27 mouse cellular contexts compared by ENCODE assay signal in genomic region chr1:92292681-92293380, GRCm38 (mm10).
A peak's percentile ranks its signal among the peaks of the same experiment; 100 is the strongest.
DNase-seq lines count a peak whose midpoint lies in the region; ATAC-seq and TF ChIP-seq lines count a peak whose summit lies in the region.
"Had no signal": no experiment of that assay in that cellular context is flagged by ENCODE, and none has a peak within 500 bp of the region (broad histone marks: within the 10 kb centered on the region; RNA-seq: fewer than 3 reads in every experiment).

No protein-coding gene starts in this region.

- no peak for TF ChIP-seq POLR2A in brain, embryonic 14.5 days (IDR thresholded peaks at IDR 0.05; ENCODE audit: borderline replicate concordance, extremely low read depth, insufficient read depth, insufficient read length, poor library complexity, severe bottlenecking)

- no peaks in the 10 kb centered on the region for H3K27me3 ChIP-seq in hindbrain, embryonic 11.5 days (ENCODE audit: control insufficient read depth, insufficient read depth, low read length)
- H3K27me3 ChIP-seq in hindbrain, embryonic 13.5 days, result no peaks in the 10 kb centered on the region
- H3K27me3 ChIP-seq in midbrain, embryonic 11.5 days (ENCODE audit: control insufficient read depth, insufficient read depth, low read length), result no peaks in the 10 kb centered on the region
- no peaks in the 10 kb centered on the region for H3K27me3 ChIP-seq in midbrain, embryonic 10.5 days (ENCODE audit: low read depth, poor library complexity, severe bottlenecking)
- H3K27me3 ChIP-seq: embryonic facial prominence, embryonic 13.5 days; embryonic facial prominence, embryonic 15.5 days; forebrain, embryonic 12.5 days; Patski had no signal

- no peak overlapping the region for H3K4me3 ChIP-seq in hindbrain, embryonic 11.5 days (ENCODE audit: low read depth, low read length)
- H3K4me3 ChIP-seq in hindbrain, embryonic 13.5 days, result no peak overlapping the region
- no peak overlapping the region for H3K4me3 ChIP-seq in midbrain, embryonic 11.5 days (ENCODE audit: low read depth, low read length)
- H3K4me3 ChIP-seq in midbrain, embryonic 10.5 days, result no peak overlapping the region
- H3K4me3 ChIP-seq: embryonic facial prominence, embryonic 13.5 days; embryonic facial prominence, embryonic 15.5 days; erythroblast, embryonic 14.5 days; forebrain, embryonic 10.5 days; forebrain, embryonic 12.5 days had no signal

- no peaks in the 10 kb centered on the region for H3K4me1 ChIP-seq in hindbrain, embryonic 11.5 days (replicated peaks; ENCODE audit: control insufficient read depth, insufficient read depth, low read length)
- H3K4me1 ChIP-seq in hindbrain, embryonic 13.5 days (replicated peaks), result 0 out of 2 replicates have a peak, but pooled peaks cover 3% of the 10 kb centered on the region
- H3K4me1 ChIP-seq in midbrain, embryonic 11.5 days (ENCODE audit: control insufficient read depth, insufficient read depth, low read length), result no peaks in the 10 kb centered on the region
- 0 out of 2 replicates have a peak, but pooled peaks cover 4% of the 10 kb centered on the region for H3K4me1 ChIP-seq in midbrain, embryonic 10.5 days
- H3K4me1 ChIP-seq: embryonic facial prominence, embryonic 13.5 days; embryonic facial prominence, embryonic 15.5 days; forebrain, embryonic 12.5 days had no signal

- peak; percentile 5 for DNase-seq in hindbrain, embryonic 11.5 days (ENCODE audit: low spot score)
- DNase-seq in midbrain, embryonic 11.5 days (ENCODE audit: low spot score, missing footprints), result peak; percentile 26
- DNase-seq in midbrain, embryonic 10.5 days (ENCODE audit: low spot score), result no peak
- peak; percentile 7 for DNase-seq in brain, embryonic 14.5 days (ENCODE audit: low read depth)
- peak; percentile 21 for DNase-seq in retina, postnatal 1 day
- no peak for DNase-seq in gastrocnemius, adult 18-20 months (ENCODE audit: low spot score)
- DNase-seq in layer of hippocampus, postnatal 10 days (ENCODE audit: low spot score in 2 of 2), result no peak
- DNase-seq: adrenal gland, adult 8-10 months; adrenal gland, postnatal 14 days; adrenal gland, postnatal 36 days; cerebellum, adult 11 months; cerebellum, adult 18-20 months; cerebellum, adult 8-10 months; cerebellum, adult 9-11 months; cerebellum, postnatal 14 days; cerebellum, postnatal 36 days; embryo, embryonic 11 days had no signal

- H3K9ac ChIP-seq in hindbrain, embryonic 11.5 days (ENCODE audit: low read depth, low read length), result no peak overlapping the region
- no peak overlapping the region for H3K9ac ChIP-seq in hindbrain, embryonic 13.5 days
- no peak overlapping the region for H3K9ac ChIP-seq in midbrain, embryonic 11.5 days (ENCODE audit: low read length)
- H3K9ac ChIP-seq: embryonic facial prominence, embryonic 13.5 days; embryonic facial prominence, embryonic 15.5 days; forebrain, embryonic 12.5 days had no signal

- H3K36me3 ChIP-seq in hindbrain, embryonic 11.5 days (ENCODE audit: control insufficient read depth, insufficient read depth, low read length), result no peaks in the 10 kb centered on the region
- no peaks in the 10 kb centered on the region for H3K36me3 ChIP-seq in hindbrain, embryonic 13.5 days
- no peaks in the 10 kb centered on the region for H3K36me3 ChIP-seq in midbrain, embryonic 11.5 days (ENCODE audit: control insufficient read depth, insufficient read depth, low read length)
- H3K36me3 ChIP-seq in midbrain, embryonic 10.5 days, result no peaks in the 10 kb centered on the region
- H3K36me3 ChIP-seq: embryonic facial prominence, embryonic 13.5 days; embryonic facial prominence, embryonic 15.5 days; forebrain, embryonic 10.5 days; forebrain, embryonic 12.5 days had no signal

- H3K27ac ChIP-seq in hindbrain, embryonic 11.5 days (ENCODE audit: low read depth, low read length), result no peak overlapping the region
- no peak overlapping the region for H3K27ac ChIP-seq in hindbrain, embryonic 13.5 days
- no peak overlapping the region for H3K27ac ChIP-seq in midbrain, embryonic 11.5 days (ENCODE audit: low read depth, low read length)
- H3K27ac ChIP-seq in midbrain, embryonic 10.5 days (replicated peaks), result no peak overlapping the region
- H3K27ac ChIP-seq: embryonic facial prominence, embryonic 13.5 days; embryonic facial prominence, embryonic 15.5 days; forebrain, embryonic 10.5 days; forebrain, embryonic 12.5 days had no signal

- ATAC-seq in hindbrain, embryonic 11.5 days (ENCODE audit: low FRiP score), result no peak
- no peak for ATAC-seq in hindbrain, embryonic 13.5 days (ENCODE audit: low FRiP score)
- ATAC-seq in midbrain, embryonic 11.5 days (ENCODE audit: low FRiP score), result no peak
- ATAC-seq: activated CD4-positive, CD25-positive, alpha-beta regulatory T cell, adult 4 months; forebrain, embryonic 14.5 days; forebrain, embryonic 16.5 days; Patski had no signal

- TF ChIP-seq CTCF in brain, embryonic 14.5 days (IDR thresholded peaks at IDR 0.05; ENCODE audit: borderline replicate concordance, extremely low read depth, insufficient read depth, insufficient read length), result no peak

- no peaks in the 10 kb centered on the region for H3K9me3 ChIP-seq in hindbrain, embryonic 11.5 days (ENCODE audit: control insufficient read depth, low read length)
- H3K9me3 ChIP-seq in hindbrain, embryonic 13.5 days, result no peaks in the 10 kb centered on the region
- no peaks in the 10 kb centered on the region for H3K9me3 ChIP-seq in midbrain, embryonic 11.5 days (ENCODE audit: control insufficient read depth, low read length)
- H3K9me3 ChIP-seq in midbrain, embryonic 10.5 days (replicated peaks), result 0 out of 2 replicates have a peak, but pooled peaks cover 2% of the 10 kb centered on the region
- H3K9me3 ChIP-seq: embryonic facial prominence, embryonic 13.5 days; embryonic facial prominence, embryonic 15.5 days; forebrain, embryonic 10.5 days; forebrain, embryonic 12.5 days had no signal

- 63% methylated on average over 7 of the region's 7 CpGs for WGBS in hindbrain, embryonic 11.5 days
- WGBS in hindbrain, embryonic 13.5 days, result 53% methylated on average over 7 of the region's 7 CpGs
- WGBS in midbrain, embryonic 11.5 days, result 81% methylated on average over 7 of the region's 7 CpGs
- 79% methylated on average over 7 of the region's 7 CpGs for WGBS in midbrain, embryonic 10.5 days

- no peak overlapping the region for H3K4me2 ChIP-seq in hindbrain, embryonic 11.5 days (replicated peaks; ENCODE audit: low read depth, low read length)
- no peak overlapping the region for H3K4me2 ChIP-seq in hindbrain, embryonic 13.5 days
- no peak overlapping the region for H3K4me2 ChIP-seq in midbrain, embryonic 11.5 days
- H3K4me2 ChIP-seq: embryonic facial prominence, embryonic 13.5 days; embryonic facial prominence, embryonic 15.5 days; forebrain, embryonic 12.5 days had no signal

Comparison
In these comparisons a context has a peak if more than half of its experiments do, and no peak if none do; other contexts are left out.
1. DNase-seq: peak in hindbrain, embryonic 11.5 days (single experiment), midbrain, embryonic 11.5 days (single experiment), brain, embryonic 14.5 days (single experiment) and retina, postnatal 1 day (single experiment); none in midbrain, embryonic 10.5 days (single experiment), gastrocnemius, adult 18-20 months (single experiment) and layer of hippocampus, postnatal 10 days (0 of 2).